Mouse (Mus musculus) stomach, postnatal 0 days (tissue): ENCODE measurements around the gene Zfp462.

Experiments used
- CTCF ChIP-seq: IDR thresholded peaks from 2 replicates; pipeline ENCODE4 v1.5.1; 2016; ENCODE audit warnings: antibody characterized with exemption, low read depth, mild to moderate bottlenecking, moderate library complexity
- EP300 ChIP-seq: optimal IDR thresholded peaks from 2 replicates; pipeline ENCODE3; 2016; ENCODE audit warnings: antibody characterized with exemption

- no peak for TF ChIP-seq EP300
- no peak; the same call in 1 of the 2 replicates for TF ChIP-seq CTCF
Observed at GRCm38 (mm10) chr4:54944921-54945430, at the start of gene Zfp462.
